Mouse (Mus musculus) heart, postnatal 0 days (tissue): ENCODE measurements around the gene Psap. TPM values are rescaled to one million over a fixed set of nuclear protein-coding genes. Genes with fewer than 3 reads are reported as not detected.
"Not testable (repeated sequence)": the region's sequence is repeated elsewhere in the genome, so short reads cannot be mapped to it uniquely, and the experiment has no call there.

ENCODE experiments used
- ATAC-seq: fragments of 200-750 bp; cut with Nextera tagmentation; 2 replicates; pipeline ENCODE4 v1.8.0; 2017; ENCODE audit warnings: low read depth, moderate number of reproducible peaks, moderate library complexity; ENCODE audit not compliant: insufficient read depth
- DNase-seq: peaks from one replicate; pipeline ENCODE4 v3.0.0-alpha.2; 2016; ENCODE audit warnings: low spot score
- H3K27ac ChIP-seq: fragments of 300-500 bp; sonication (generic); 2 replicates; pipeline ENCODE4 v1.5.1; 2014; ENCODE audit warnings: low read depth, mild to moderate bottlenecking
- H3K27me3 ChIP-seq: fragments of 300-500 bp; sonication (generic); 2 replicates; pipeline ENCODE4 v1.6.1; 2014; ENCODE audit warnings: low read length, mixed read lengths; ENCODE audit not compliant: control insufficient read depth, insufficient read depth
- H3K36me3 ChIP-seq: fragments of 300-500 bp; sonication (generic); replicated peaks from 2 replicates; pipeline ENCODE4 v1.6.1; 2014; ENCODE audit warnings: low read length, mixed read lengths; ENCODE audit not compliant: control insufficient read depth, insufficient read depth
- H3K4me1 ChIP-seq: fragments of 300-500 bp; sonication (generic); 2 replicates; pipeline ENCODE4 v1.6.1; 2014; ENCODE audit warnings: antibody characterized with exemption; ENCODE audit not compliant: control insufficient read depth, insufficient read depth
- H3K4me2 ChIP-seq: fragments of 300-500 bp; sonication (generic); 2 replicates; pipeline ENCODE4 v1.6.1; 2014; ENCODE audit warnings: low read depth, mild to moderate bottlenecking, low read length, moderate library complexity
- H3K4me3 ChIP-seq: fragments of 300-500 bp; sonication (generic); 2 replicates; pipeline ENCODE4 v1.5.1; 2014; ENCODE audit warnings: low read depth, low read length
- H3K9ac ChIP-seq: fragments of 300-500 bp; sonication (generic); replicated peaks from 2 replicates; pipeline ENCODE4 v1.6.1; 2014; ENCODE audit warnings: low read depth, low read length, mixed read lengths
- H3K9me3 ChIP-seq: fragments of 300-500 bp; sonication (generic); replicated peaks from 2 replicates; pipeline ENCODE4 v1.6.1; 2016; ENCODE audit warnings: low read length; ENCODE audit not compliant: control insufficient read depth
- CTCF ChIP-seq: IDR thresholded peaks from 2 replicates; pipeline ENCODE4 v1.5.1; 2016; ENCODE audit warnings: antibody characterized with exemption, control low read depth, low read depth
- EP300 ChIP-seq: IDR thresholded peaks from 2 replicates; pipeline ENCODE4 v1.6.1; 2016; ENCODE audit warnings: antibody characterized with exemption, low read depth
- WGBS: fragments of 180-500 bp; shearing (Covaris S2); extraction: QIAGEN DNeasy Blood & Tissue Kit; methylation state at CpG from one replicate; pipeline ENCODE4 v1.1.7; 2014; 5-methylcytosine and 5-hydroxymethylcytosine counted together
- polyA plus RNA-seq: library from polyadenylated mRNA; unstranded; fragments of >200 nt; fragmentation: Nextera tagmentation; extraction: Ambion mirVana; gene quantifications from 2 replicates; pipeline ENCODE4 v1.2.1, GENCODE M21; 2015
- total RNA-seq: library from RNA; depleted of rRNA; stranded (reverse); fragments of >200 nt; gene quantifications from 2 replicates; pipeline ENCODE4 v1.2.3, GENCODE M21; 2014; ENCODE audit warnings: low replicate concordance; rRNA removed

Psap gene
- total RNA-seq (464 and 479 TPM in 2 replicates), polyA plus RNA-seq (135 and 139 TPM in 2 replicates)

GRCm38 (mm10) chr10:60277207-60278005, at the start of gene Psap:
TSS of gene Psap (plus strand) at chr10:60277627.
- Histone ChIP-seq H3K36me3 (0 out of 2 replicates have a peak, but pooled peaks cover 4% of the 10 kb centered on the region), H3K9ac (peak within 1 kb of the TSS; percentile 88), H3K4me1 (peaks cover 47% of the 10 kb centered on the region), H3K27ac (peak within 1 kb of the TSS; percentile 89), H3K27me3 (no peaks in the 10 kb centered on the region), H3K9me3 (no peaks in the 10 kb centered on the region), H3K4me3 (peak within 1 kb of the TSS; percentile 89), H3K4me2 (peak within 1 kb of the TSS; percentile 90)
- WGBS = 3% methylated on average over 54 of the region's 54 CpGs
- ATAC-seq = peak; percentile 94
- DNase-seq = peak; percentile 84
- TF ChIP-seq CTCF = no peak
- 0 out of 2 replicates have a peak, but pooled peaks have one; percentile 72 for TF ChIP-seq EP300

GRCm38 (mm10) chr10:60227666-60228065, 49.8 kb upstream of the Psap start:
- Histone ChIP-seq H3K4me2 (no peak overlapping the region), H3K27ac (no peak overlapping the region), H3K36me3 (no peaks in the 10 kb centered on the region), H3K9me3 (no peaks in the 10 kb centered on the region), H3K4me1 (peaks cover 4% of the 10 kb centered on the region; the same call in 1 of the 2 replicates), H3K27me3 (0 out of 2 replicates have a peak, but pooled peaks cover 11% of the 10 kb centered on the region), H3K9ac (no peak overlapping the region), H3K4me3 (no peak overlapping the region)
- no peak for TF ChIP-seq CTCF
- no peak for TF ChIP-seq EP300
- no peak for DNase-seq
- no peak for ATAC-seq
- WGBS = 71% methylated on average over 4 of the region's 4 CpGs

- ATAC-seq (no peak), DNase-seq (no peak)
- Histone ChIP-seq H3K4me3 (no peak overlapping the region), H3K4me2 (no peak overlapping the region), H3K9ac (no peak overlapping the region), H3K4me1 (peaks cover 4% of the 10 kb centered on the region; the same call in 1 of the 2 replicates), H3K27ac (no peak overlapping the region), H3K27me3 (0 out of 2 replicates have a peak, but pooled peaks cover 8% of the 10 kb centered on the region), H3K9me3 (no peaks in the 10 kb centered on the region), H3K36me3 (no peaks in the 10 kb centered on the region)
- TF ChIP-seq CTCF (no peak), EP300 (no peak)
- WGBS = 69% methylated on average over 6 of the region's 6 CpGs
Measured at GRCm38 (mm10) chr10:60229113-60229512, 48.3 kb upstream of the Psap start.

GRCm38 (mm10) chr10:60230321-60231088, 46.9 kb upstream of the Psap start:
- H3K9me3 ChIP-seq = no peaks in the 10 kb centered on the region
- no peaks in the 10 kb centered on the region for H3K27me3 ChIP-seq
- H3K27ac ChIP-seq = no peak overlapping the region
- no peak overlapping the region for H3K9ac ChIP-seq
- 67% methylated on average over 6 of the region's 6 CpGs for WGBS
- ATAC-seq (no peak), DNase-seq (no peak)
- H3K36me3 ChIP-seq = no peaks in the 10 kb centered on the region
- no peak overlapping the region for H3K4me2 ChIP-seq
- peaks cover 4% of the 10 kb centered on the region; the same call in 1 of the 2 replicates for H3K4me1 ChIP-seq
- no peak overlapping the region for H3K4me3 ChIP-seq
- TF ChIP-seq EP300 (no peak), CTCF (no peak)

GRCm38 (mm10) chr10:60234006-60234405, 43.4 kb upstream of the Psap start:
- no peak overlapping the region for H3K4me2 ChIP-seq
- H3K36me3 ChIP-seq = no peaks in the 10 kb centered on the region
- ATAC-seq = no peak
- H3K27me3 ChIP-seq = no peaks in the 10 kb centered on the region
- no peak for TF ChIP-seq EP300
- no peak for TF ChIP-seq CTCF
- H3K4me1 ChIP-seq = peaks cover 3% of the 10 kb centered on the region; the same call in 1 of the 2 replicates
- H3K27ac ChIP-seq = no peak overlapping the region
- H3K9ac ChIP-seq = no peak overlapping the region
- DNase-seq = no peak
- 81% methylated on average over 9 of the region's 9 CpGs for WGBS
- H3K9me3 ChIP-seq = no peaks in the 10 kb centered on the region
- no peak overlapping the region for H3K4me3 ChIP-seq

GRCm38 (mm10) chr10:60235876-60236275, 41.6 kb upstream of the Psap start:
- not testable (repeated sequence) for H3K27me3 ChIP-seq, H3K4me1 ChIP-seq, DNase-seq, H3K27ac ChIP-seq, H3K36me3 ChIP-seq, H3K4me3 ChIP-seq, ATAC-seq, H3K4me2 ChIP-seq, H3K9ac ChIP-seq, H3K9me3 ChIP-seq
- WGBS = 94% methylated on average over 6 of the region's 6 CpGs
